ENCODE assay signal across 27 mouse cellular contexts in the genomic region with DNA sequence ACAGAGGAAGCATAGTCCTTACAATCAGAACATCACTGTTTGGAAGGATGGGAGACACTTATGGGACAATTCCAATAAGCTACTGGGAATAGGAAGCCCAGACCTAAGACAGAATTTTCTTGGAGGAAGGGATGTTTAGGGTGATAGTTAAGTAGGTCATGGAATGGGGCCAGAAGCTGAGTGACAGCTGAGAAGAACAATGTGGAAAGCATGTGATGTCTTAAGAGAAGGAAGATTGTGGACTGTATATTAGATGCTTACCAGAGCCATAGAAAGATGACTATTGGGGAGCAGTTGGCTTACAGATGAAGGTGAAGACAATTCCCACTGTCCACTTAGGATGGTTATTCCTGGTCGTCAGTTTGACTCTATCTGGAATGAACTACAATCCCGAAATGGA.
DNase-seq lines count a peak whose midpoint lies in the region; ATAC-seq and TF ChIP-seq lines count a peak whose summit lies in the region.
"Had no signal": no experiment of that assay in that cellular context is flagged by ENCODE, and none has a peak within 500 bp of the region (broad histone marks: within the 10 kb centered on the region; RNA-seq: fewer than 3 reads in every experiment).

No protein-coding gene starts in this region.

- TF ChIP-seq POLR2A in heart, adult 2 months (IDR thresholded peaks at IDR 0.05; ENCODE audit: insufficient read depth, low read depth, low read length) = no peak
- no peak for TF ChIP-seq POLR2A in lung, adult 2 months (IDR thresholded peaks at IDR 0.05; ENCODE audit: borderline replicate concordance, extremely low read depth, low read depth, low read length)

- no peak overlapping the region for H3K9ac ChIP-seq in heart, adult 2 months (ENCODE audit: low read depth, low read length)
- H3K9ac ChIP-seq in lung, embryonic 14.5 days = no peak overlapping the region
- H3K9ac ChIP-seq: forebrain, embryonic 12.5 days; forebrain, postnatal 0 days; heart, embryonic 12.5 days; hindbrain, embryonic 12.5 days; intestine, embryonic 15.5 days; liver, embryonic 13.5 days had no signal

- H3K9me3 ChIP-seq in lung, embryonic 14.5 days (ENCODE audit: low read depth, low read length) = no peaks in the 10 kb centered on the region
- H3K9me3 ChIP-seq: forebrain, embryonic 12.5 days; G1E; heart, embryonic 12.5 days; hindbrain, embryonic 12.5 days; intestine, embryonic 15.5 days; liver, embryonic 13.5 days had no signal

- no peaks in the 10 kb centered on the region for H3K79me2 ChIP-seq in heart, adult 2 months (replicated peaks; ENCODE audit: control insufficient read depth, insufficient read depth, low read length)

- 80% methylated on average over 2 of the region's 2 CpGs for WGBS in heart, adult 2 months
- WGBS in lung, embryonic 14.5 days = 74% methylated on average over 2 of the region's 2 CpGs
- WGBS in lung, adult 2 months = 90% methylated on average over 2 of the region's 2 CpGs

- TF ChIP-seq CTCF in heart, adult 2 months (IDR thresholded peaks at IDR 0.05) = no peak
- TF ChIP-seq CTCF in lung, embryonic 14.5 days (IDR thresholded peaks at IDR 0.05; ENCODE audit: low read depth) = no peak
- no peak for TF ChIP-seq CTCF in lung, adult 2 months (IDR thresholded peaks at IDR 0.05; ENCODE audit: insufficient read depth, low read length)

- ATAC-seq in lung, embryonic 14.5 days (ENCODE audit: insufficient read depth) = peak; percentile 86
- ATAC-seq: forebrain, postnatal 0 days; hindbrain, postnatal 0 days; intestine, embryonic 15.5 days; midbrain, embryonic 16.5 days; Patski had no signal

- no peak for TF ChIP-seq EP300 in heart, adult 2 months (IDR thresholded peaks at IDR 0.05; ENCODE audit: insufficient read depth, low read depth, low read length)

- no peaks in the 10 kb centered on the region for H3K36me3 ChIP-seq in heart, adult 2 months (ENCODE audit: control insufficient read depth, insufficient read depth, low read length)
- no peaks in the 10 kb centered on the region for H3K36me3 ChIP-seq in lung, embryonic 14.5 days (ENCODE audit: insufficient read depth)
- H3K36me3 ChIP-seq: forebrain, embryonic 12.5 days; G1E; hindbrain, embryonic 12.5 days; intestine, embryonic 15.5 days; liver, embryonic 13.5 days had no signal

- no peak overlapping the region for H3K4me3 ChIP-seq in heart, adult 2 months
- no peak overlapping the region for H3K4me3 ChIP-seq in lung, embryonic 14.5 days (ENCODE audit: low read depth, low read length)
- H3K4me3 ChIP-seq in lung, adult 2 months (replicated peaks; ENCODE audit: extremely low read depth, low read depth, low read length) = no peak overlapping the region
- H3K4me3 ChIP-seq: forebrain, embryonic 12.5 days; heart, embryonic 12.5 days; hindbrain, embryonic 12.5 days; intestine, embryonic 15.5 days; liver, embryonic 13.5 days had no signal

- peak; percentile 72 for DNase-seq in heart, adult 11 months
- DNase-seq in heart, adult 2 months = no peak
- peak; percentile 84 for DNase-seq in lung, embryonic 14.5 days
- no peak for DNase-seq in lung, adult 2 months
- peak; percentile 34 for DNase-seq in lung, postnatal 14 days
- no peak for DNase-seq in right cerebral cortex, postnatal 25 days
- DNase-seq in thymus, postnatal 14 days = no peak
- DNase-seq: adrenal gland, postnatal 14 days; cerebellum, adult 18-20 months; cerebellum, postnatal 14 days; forebrain, postnatal 0 days; kidney, adult 2 months; layer of hippocampus, postnatal 36 days; left cerebral cortex, postnatal 4 days; liver, embryonic 13.5 days; right cerebral cortex, adult 18-20 months; right cerebral cortex, postnatal 4 days; thymus, adult 2 months had no signal

- H3K4me1 ChIP-seq in heart, adult 2 months (ENCODE audit: control insufficient read depth, insufficient read depth, low read length) = no peaks in the 10 kb centered on the region; the same call in 1 of the 2 replicates
- H3K4me1 ChIP-seq in lung, embryonic 14.5 days (ENCODE audit: insufficient read depth) = 0 out of 2 replicates have a peak, but pooled peaks cover 5% of the 10 kb centered on the region
- H3K4me1 ChIP-seq in lung, adult 2 months (ENCODE audit: control insufficient read depth, insufficient read depth, low read length) = no peaks in the 10 kb centered on the region
- H3K4me1 ChIP-seq: heart, embryonic 12.5 days; hindbrain, embryonic 12.5 days; intestine, embryonic 15.5 days; liver, embryonic 13.5 days had no signal

- no peaks in the 10 kb centered on the region for H3K27me3 ChIP-seq in heart, adult 2 months (ENCODE audit: control insufficient read depth, insufficient read depth, low read length)
- no peaks in the 10 kb centered on the region for H3K27me3 ChIP-seq in lung, embryonic 14.5 days (ENCODE audit: insufficient read depth, low read length)
- H3K27me3 ChIP-seq: forebrain, embryonic 12.5 days; heart, embryonic 12.5 days; hindbrain, embryonic 12.5 days; intestine, embryonic 15.5 days; liver, embryonic 13.5 days; Patski had no signal

- H3K4me2 ChIP-seq in lung, embryonic 14.5 days = no peak overlapping the region
- H3K4me2 ChIP-seq: forebrain, embryonic 12.5 days; heart, embryonic 12.5 days; hindbrain, embryonic 12.5 days; intestine, embryonic 15.5 days; liver, embryonic 13.5 days; midbrain, embryonic 11.5 days had no signal

- H3K27ac ChIP-seq in heart, adult 2 months = no peak overlapping the region
- H3K27ac ChIP-seq in lung, embryonic 14.5 days (ENCODE audit: low read depth) = no peak overlapping the region
- H3K27ac ChIP-seq: forebrain, embryonic 12.5 days; hindbrain, embryonic 12.5 days; hindbrain, postnatal 0 days; intestine, embryonic 15.5 days; liver, embryonic 13.5 days had no signal

- intact Hi-C loops in heart, adult 2 months (cut with DNase I) = no loop called here

Comparison
In these comparisons a context has a peak if more than half of its experiments do, and no peak if none do; other contexts are left out.
1. DNase-seq: peak in heart, adult 11 months (single experiment), lung, embryonic 14.5 days (single experiment) and lung, postnatal 14 days (single experiment); none in heart, adult 2 months (0 of 2), lung, adult 2 months (single experiment), right cerebral cortex, postnatal 25 days (single experiment) and thymus, postnatal 14 days (single experiment).